Mouse (Mus musculus) embryonic fibroblast, embryonic 13.5 days (primary cell): ENCODE measurements around the gene C8a. TPM values are rescaled to one million over a fixed set of nuclear protein-coding genes. Genes with fewer than 3 reads are reported as not detected.

Experiments used
- H3K27ac ChIP-seq: 2 replicates; pipeline ENCODE4 v1.5.1; 2012; ENCODE audit warnings: low read length, control low read depth, inconsistent platforms; ENCODE audit not compliant: insufficient read depth
- H3K4me1 ChIP-seq: 2 replicates; pipeline ENCODE4 v1.6.1; 2011; ENCODE audit warnings: low read length; ENCODE audit not compliant: control insufficient read depth, insufficient read depth
- H3K4me3 ChIP-seq: 2 replicates; pipeline ENCODE4 v1.5.1; 2011; ENCODE audit warnings: mild to moderate bottlenecking, control low read depth, low read length; ENCODE audit not compliant: insufficient read depth
- CTCF ChIP-seq: IDR thresholded peaks from 2 replicates; pipeline ENCODE4 v1.5.1; 2011; ENCODE audit warnings: mild to moderate bottlenecking, control low read depth, low read length, moderate library complexity, borderline replicate concordance; ENCODE audit not compliant: insufficient read depth
- POLR2A ChIP-seq: IDR thresholded peaks from 2 replicates; pipeline ENCODE4 v1.6.1; 2011; ENCODE audit warnings: low read depth, mild to moderate bottlenecking, control low read depth, low read length, moderate library complexity
- polyA plus RNA-seq: library from polyadenylated mRNA; stranded (reverse); fragments of >200 nt; gene quantifications from 2 replicates; pipeline ENCODE4 v1.2.4, GENCODE M21; 2011; ENCODE audit warnings: low read depth; ENCODE audit not compliant: missing spikeins, insufficient read length

Gene C8a
- polyA plus RNA-seq, 1 experiment = not detected

DNA sequence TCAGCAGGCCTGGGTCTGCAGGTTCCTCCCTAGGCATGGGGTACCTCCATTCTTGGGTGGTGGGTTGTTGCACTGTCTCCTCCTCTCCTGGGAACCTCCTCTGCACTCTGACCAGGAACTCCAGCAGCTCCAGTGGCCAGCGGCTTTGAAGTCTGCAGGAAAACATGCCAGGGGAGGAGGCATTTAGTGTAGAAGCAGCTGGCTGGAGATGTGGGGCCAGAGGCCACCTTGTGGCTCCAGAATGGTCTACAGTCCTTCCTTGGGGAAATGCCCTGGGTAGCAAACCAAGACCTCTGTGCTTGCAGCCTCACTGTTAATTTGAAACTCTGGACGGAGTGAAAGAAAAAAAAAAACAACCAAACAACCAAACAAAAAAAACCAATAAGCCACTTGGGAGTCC, 58.7 kb downstream of the C8a start:
- H3K27ac ChIP-seq = no peak overlapping the region
- TF ChIP-seq CTCF (no peak), POLR2A (no peak)
- no peaks in the 10 kb centered on the region for H3K4me1 ChIP-seq
- no peak overlapping the region for H3K4me3 ChIP-seq

DNA sequence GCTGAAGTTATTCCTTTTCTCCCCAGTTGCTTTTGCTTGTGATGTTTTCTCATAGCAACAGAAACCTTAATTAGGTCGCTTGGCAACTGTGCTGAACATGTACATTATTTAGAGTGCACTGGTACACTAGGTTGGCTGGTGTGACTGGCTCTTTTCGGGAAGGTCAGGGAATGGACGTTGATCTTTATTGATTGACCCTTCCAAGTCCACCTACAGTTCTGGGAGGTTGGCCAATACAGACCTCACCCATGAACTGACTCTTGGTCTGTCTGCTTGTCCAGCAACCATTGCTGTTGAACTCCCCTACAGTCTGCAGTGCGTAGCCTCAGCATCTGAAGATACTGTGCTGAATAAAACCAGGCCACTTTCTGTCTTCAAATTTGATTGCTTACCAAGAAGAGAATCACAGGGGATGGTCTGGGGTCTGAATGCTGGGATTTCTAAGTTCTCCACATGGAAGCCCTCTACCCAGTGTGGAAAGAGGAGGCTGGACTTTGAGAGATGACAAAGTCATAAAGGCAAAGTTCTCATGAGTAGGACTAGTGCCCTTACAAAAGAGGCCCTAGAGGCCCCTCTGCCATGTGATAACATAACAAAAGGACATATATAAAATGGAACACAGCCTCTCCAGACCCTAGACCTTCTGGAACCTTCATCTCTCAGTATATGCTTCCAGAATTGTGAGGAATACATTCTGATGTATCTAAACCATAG, 59.5 kb downstream of the C8a start:
- TF ChIP-seq POLR2A (no peak), CTCF (no peak)
- no peak overlapping the region for H3K4me3 ChIP-seq

DNA sequence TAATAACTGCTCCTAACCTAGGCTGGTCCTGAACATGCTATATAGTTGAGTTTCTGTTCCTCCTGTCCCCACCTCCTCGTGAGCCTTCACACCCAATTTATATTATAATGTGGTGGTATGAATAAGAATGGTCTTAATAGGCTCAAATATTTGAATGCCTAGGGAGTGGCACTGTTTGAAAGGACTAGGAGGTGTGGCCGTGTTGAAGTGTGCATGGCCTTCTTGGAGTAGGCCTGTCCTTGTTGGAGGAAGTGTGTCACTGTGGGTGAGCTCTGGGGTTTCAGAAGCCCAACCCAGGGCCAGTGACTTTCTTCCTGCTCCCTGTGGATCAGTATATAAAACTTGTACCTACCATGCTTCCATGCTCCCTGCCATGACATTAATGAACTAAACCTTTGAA, 62.6 kb downstream of the C8a start:
- no peak for TF ChIP-seq CTCF
- TF ChIP-seq POLR2A = no peak
- Histone ChIP-seq H3K4me3 (no peak overlapping the region), H3K27ac (no peak overlapping the region), H3K4me1 (no peaks in the 10 kb centered on the region)

More for the DNA sequence above, 59.5 kb downstream of the C8a start:
- Histone ChIP-seq H3K27ac (no peak overlapping the region), H3K4me1 (no peaks in the 10 kb centered on the region)

DNA sequence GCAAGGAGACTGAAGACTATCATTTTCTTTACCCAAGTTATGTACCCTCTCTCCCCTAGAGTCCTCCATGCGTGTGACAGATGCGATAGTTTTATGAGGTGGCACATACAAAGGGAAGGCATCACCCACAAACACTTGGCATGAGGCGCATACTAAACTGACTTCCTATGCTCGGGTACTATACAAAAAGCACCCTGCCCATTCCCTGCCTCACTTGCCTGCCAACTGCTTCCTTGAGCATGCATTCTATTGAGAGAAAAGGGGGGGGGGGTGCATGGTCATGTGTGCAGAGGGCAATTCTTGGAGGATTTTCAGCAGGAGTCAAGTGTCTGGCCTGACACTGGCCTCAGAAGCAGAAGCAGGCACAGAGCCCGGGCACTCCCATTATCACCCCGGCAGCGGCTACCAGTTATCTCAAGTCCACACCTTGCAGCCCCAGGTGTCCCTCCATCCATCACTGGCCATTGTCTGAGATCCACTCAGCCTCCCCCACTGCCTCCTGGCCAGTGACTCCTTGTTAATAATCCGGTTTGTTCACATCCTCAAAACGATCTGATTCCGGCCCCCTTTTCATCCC, 65.4 kb downstream of the C8a start:
- TF ChIP-seq POLR2A (no peak), CTCF (no peak)
- H3K4me3 ChIP-seq = no peak overlapping the region
- H3K4me1 ChIP-seq = no peaks in the 10 kb centered on the region
- H3K27ac ChIP-seq = no peak overlapping the region

DNA sequence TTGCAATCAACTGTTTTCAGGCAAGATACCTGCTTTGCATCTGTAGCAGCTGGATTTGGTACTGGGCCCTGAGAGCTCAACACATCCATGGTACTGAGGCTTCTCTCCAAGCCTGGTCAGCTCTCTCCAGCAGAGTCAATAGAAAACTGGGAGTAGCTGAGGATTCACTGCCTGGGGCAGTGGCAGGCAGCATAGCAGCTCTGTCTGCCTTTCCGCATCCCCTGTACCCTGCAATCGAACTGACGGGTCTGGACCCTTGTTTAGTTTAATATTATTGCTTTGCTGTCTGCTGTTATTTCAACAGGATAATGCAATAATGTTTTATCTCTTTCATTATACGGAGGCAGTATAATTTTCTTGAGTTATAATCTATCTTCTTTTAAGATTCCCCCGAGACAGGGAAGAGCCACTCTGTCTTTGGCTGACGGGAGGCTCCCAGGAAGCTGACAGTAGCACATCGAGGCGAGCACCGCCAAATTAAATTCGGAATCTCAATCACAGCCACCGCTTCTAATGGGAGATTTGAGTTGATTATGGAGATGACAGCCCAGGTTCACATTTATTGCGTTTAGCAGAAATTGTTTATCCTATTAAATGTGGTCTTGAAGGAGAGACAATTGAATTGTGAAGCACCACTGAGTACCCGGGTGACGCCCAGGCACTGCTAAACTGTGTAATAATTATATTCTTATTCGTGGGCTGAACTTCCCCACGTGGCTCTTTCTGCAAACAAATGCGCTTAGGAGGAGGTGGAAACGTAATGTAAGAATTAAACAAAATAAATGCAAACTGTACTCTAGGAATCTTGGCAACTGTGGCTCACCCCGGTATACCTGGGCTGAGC, 70.6 kb downstream of the C8a start:
- no peak overlapping the region for H3K27ac ChIP-seq
- TF ChIP-seq CTCF = no peak
- no peak for TF ChIP-seq POLR2A
- H3K4me1 ChIP-seq = no peaks in the 10 kb centered on the region

DNA sequence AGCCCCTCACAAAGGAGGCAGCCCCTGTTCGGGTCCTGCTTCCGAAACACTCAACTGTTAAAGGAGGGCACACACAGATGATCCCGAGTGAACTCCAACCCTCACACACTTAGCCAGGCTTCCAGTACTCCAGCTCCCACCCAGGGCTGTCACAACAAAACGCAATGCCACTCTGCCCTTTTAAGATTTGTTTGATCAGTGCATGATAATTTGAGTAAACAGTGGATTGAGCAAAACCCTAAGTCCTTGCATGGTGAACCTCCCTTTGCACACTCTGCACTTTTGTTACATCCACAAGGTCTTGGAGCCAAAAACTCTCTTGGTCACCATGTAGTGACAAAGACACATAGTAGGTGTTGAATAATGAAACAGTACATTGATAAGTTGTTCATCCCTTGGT, 72.1 kb downstream of the C8a start:
- TF ChIP-seq POLR2A = no peak
- no peak overlapping the region for H3K27ac ChIP-seq
- no peak overlapping the region for H3K4me3 ChIP-seq
- no peaks in the 10 kb centered on the region for H3K4me1 ChIP-seq

More for the DNA sequence above, 70.6 kb downstream of the C8a start:
- no peak overlapping the region for H3K4me3 ChIP-seq

DNA sequence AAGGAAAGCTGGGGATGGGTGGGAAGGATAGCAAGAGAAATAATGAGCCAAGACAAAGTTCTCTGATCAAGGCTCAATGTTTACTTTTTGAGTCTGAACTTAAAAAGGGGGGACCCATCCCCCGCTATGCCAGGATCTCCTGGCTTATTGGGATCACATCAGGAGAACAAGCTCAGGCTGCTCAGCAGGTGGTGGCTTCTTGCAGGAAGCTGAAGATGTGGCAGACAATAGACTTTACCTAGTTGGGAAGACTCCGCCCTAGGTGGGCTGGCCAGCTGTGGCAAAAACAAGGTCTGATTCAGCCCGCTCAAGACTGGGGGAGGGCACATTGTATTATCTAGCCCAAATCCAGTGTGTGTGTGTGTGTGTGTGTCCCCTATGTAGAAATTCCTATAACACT, 74.6 kb downstream of the C8a start:
- TF ChIP-seq POLR2A (no peak), CTCF (no peak)

DNA sequence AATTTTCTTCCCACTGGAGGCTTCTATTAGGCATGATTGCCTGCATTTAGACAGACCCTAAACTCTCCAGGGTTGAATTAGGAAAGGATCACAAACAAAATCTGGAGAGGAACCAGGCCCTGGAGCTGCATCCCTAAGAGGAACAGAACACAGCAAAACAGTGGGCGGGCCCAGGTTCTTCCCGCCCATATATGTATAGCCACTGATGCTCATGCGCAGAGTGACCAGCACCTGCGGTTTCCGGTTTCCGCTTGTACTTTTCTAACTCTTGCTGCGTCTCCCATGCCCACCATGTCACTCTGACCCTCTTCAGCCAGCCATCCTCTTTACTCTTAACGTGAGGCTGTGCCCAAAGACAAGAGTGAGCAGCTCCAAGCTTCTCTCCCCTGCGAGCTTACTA, 77.2 kb downstream of the C8a start:
- no peak overlapping the region for H3K4me3 ChIP-seq
- H3K4me1 ChIP-seq = no peaks in the 10 kb centered on the region
- TF ChIP-seq POLR2A (no peak), CTCF (no peak)
- no peak overlapping the region for H3K27ac ChIP-seq

More for the DNA sequence above, 74.6 kb downstream of the C8a start:
- no peak overlapping the region for H3K4me3 ChIP-seq
- no peaks in the 10 kb centered on the region for H3K4me1 ChIP-seq
- no peak overlapping the region for H3K27ac ChIP-seq

DNA sequence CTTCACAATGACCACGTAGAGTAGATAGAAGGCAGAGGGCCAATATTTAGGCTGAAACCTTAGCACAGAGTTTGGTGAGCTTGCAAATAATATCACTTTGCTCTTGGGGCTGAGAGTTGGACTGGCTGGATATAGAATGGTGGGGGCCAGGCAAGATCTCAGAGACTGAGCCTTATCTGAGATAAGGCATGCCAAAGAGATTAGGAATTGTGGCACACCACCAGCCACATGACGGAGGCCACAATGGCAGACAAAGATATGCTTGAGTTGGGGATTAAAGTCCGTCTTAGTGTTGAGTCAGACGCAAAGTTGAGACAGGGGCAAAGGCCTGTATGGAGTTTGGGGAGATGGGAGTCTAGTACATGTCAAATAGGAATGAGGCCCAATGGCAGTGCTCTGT, 84.1 kb downstream of the C8a start:
- H3K27ac ChIP-seq = no peak overlapping the region
- no peak for TF ChIP-seq CTCF
- no peak for TF ChIP-seq POLR2A
- no peaks in the 10 kb centered on the region for H3K4me1 ChIP-seq
- no peak overlapping the region for H3K4me3 ChIP-seq

DNA sequence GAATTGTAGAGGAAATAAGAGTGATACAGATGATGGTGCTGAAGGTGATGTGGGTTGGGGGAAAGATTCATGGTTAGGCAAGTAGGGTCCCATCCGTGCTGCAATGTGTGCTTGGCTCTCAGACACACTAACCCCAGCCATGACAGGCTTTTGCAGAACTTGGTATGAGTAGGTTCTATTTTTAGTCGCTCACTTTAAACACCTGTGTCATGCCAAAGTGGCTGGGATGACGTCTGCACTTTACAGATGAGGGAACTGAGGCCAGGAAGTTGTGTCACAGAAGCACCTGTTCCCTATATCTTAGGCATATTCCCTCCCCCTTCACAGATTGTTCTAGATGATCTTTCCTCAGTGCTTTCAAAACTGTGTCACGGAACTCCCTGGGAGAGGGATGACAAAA, 93.9 kb downstream of the C8a start:
- H3K27ac ChIP-seq = no peak overlapping the region
- TF ChIP-seq POLR2A = no peak
- no peak for TF ChIP-seq CTCF
- no peak overlapping the region for H3K4me3 ChIP-seq
- no peaks in the 10 kb centered on the region for H3K4me1 ChIP-seq
